Mouse (Mus musculus): Measurements from ENCODE around the gene Cabp4. TPM values are rescaled to one million over a fixed set of nuclear protein-coding genes. Genes with fewer than 3 reads are reported as not detected.
A peak's percentile ranks its signal among the peaks of the same experiment; 100 is the strongest.

Cabp4 gene
- polyA plus RNA-seq, 1 experiment from 2014 or later, result 0.12 TPM

GRCm38 (mm10) chr19:4149764-4150461, 6.1 kb upstream of the Cabp4 start:
- H3K4me2 ChIP-seq (ENCODE audit: low read depth, low read length), result peak overlapping the region; percentile 86
- peaks cover 15% of the 10 kb centered on the region for H3K4me1 ChIP-seq (ENCODE audit: control insufficient read depth, insufficient read depth, low read length)
- H3K9ac ChIP-seq (ENCODE audit: low read length), result peak overlapping the region; percentile 96
- no peak for ATAC-seq (ENCODE audit: insufficient read depth, low FRiP score)
- WGBS, result 92% methylated on average over 17 of the region's 17 CpGs
- H3K36me3 ChIP-seq (ENCODE audit: control insufficient read depth, insufficient read depth, low read length), result peaks cover 9% of the 10 kb centered on the region
- H3K9me3 ChIP-seq (replicated peaks; ENCODE audit: control insufficient read depth, low read length), result no peaks in the 10 kb centered on the region
- peak overlapping the region; percentile 87; the same call in 1 of the 2 replicates for H3K4me3 ChIP-seq (replicated peaks; ENCODE audit: low read length)
- H3K27ac ChIP-seq (ENCODE audit: low read length), result 0 out of 2 replicates have a peak overlapping the region, but pooled peaks have one; percentile 76
- H3K27me3 ChIP-seq (ENCODE audit: control insufficient read depth, insufficient read depth, low read length), result no peaks in the 10 kb centered on the region

- WGBS, result 82% methylated on average over 11 of the region's 11 CpGs
- Histone ChIP-seq H3K27ac (ENCODE audit: low read length) (peak overlapping the region; percentile 76), H3K4me2 (ENCODE audit: low read depth, low read length) (peak overlapping the region; percentile 86), H3K27me3 (ENCODE audit: control insufficient read depth, insufficient read depth, low read length) (no peaks in the 10 kb centered on the region), H3K36me3 (ENCODE audit: control insufficient read depth, insufficient read depth, low read length) (peaks cover 9% of the 10 kb centered on the region), H3K4me3 (replicated peaks; ENCODE audit: low read length) (peak overlapping the region; percentile 87), H3K9ac (ENCODE audit: low read length) (peak overlapping the region; percentile 96), H3K9me3 (replicated peaks; ENCODE audit: control insufficient read depth, low read length) (no peaks in the 10 kb centered on the region), H3K4me1 (ENCODE audit: control insufficient read depth, insufficient read depth, low read length) (peaks cover 15% of the 10 kb centered on the region)
- ATAC-seq (ENCODE audit: insufficient read depth, low FRiP score), result no peak
Observed at GRCm38 (mm10) chr19:4149283-4149682, 5.5 kb upstream of the Cabp4 start.

- peaks cover 15% of the 10 kb centered on the region for H3K4me1 ChIP-seq (ENCODE audit: control insufficient read depth, insufficient read depth, low read length)
- peak overlapping the region; percentile 87 for H3K4me3 ChIP-seq (replicated peaks; ENCODE audit: low read length)
- peak overlapping the region; percentile 96 for H3K9ac ChIP-seq (ENCODE audit: low read length)
- 2% methylated on average over 8 of the region's 8 CpGs for WGBS
- H3K36me3 ChIP-seq (ENCODE audit: control insufficient read depth, insufficient read depth, low read length), result peaks cover 9% of the 10 kb centered on the region
- no peaks in the 10 kb centered on the region for H3K27me3 ChIP-seq (ENCODE audit: control insufficient read depth, insufficient read depth, low read length)
- peak overlapping the region; percentile 76 for H3K27ac ChIP-seq (ENCODE audit: low read length)
- no peak; the same call in 1 of the 2 replicates for ATAC-seq (ENCODE audit: insufficient read depth, low FRiP score)
- H3K9me3 ChIP-seq (replicated peaks; ENCODE audit: control insufficient read depth, low read length), result no peaks in the 10 kb centered on the region
- peak overlapping the region; percentile 86 for H3K4me2 ChIP-seq (ENCODE audit: low read depth, low read length)
Observed at GRCm38 (mm10) chr19:4148819-4149218, 5.0 kb upstream of the Cabp4 start.

GRCm38 (mm10) chr19:4148491-4148806, 4.6 kb upstream of the Cabp4 start, which contains the start of gene Coro1b:
Coro1b (plus strand) TSS chr19:4148619.
- H3K4me2 ChIP-seq (ENCODE audit: low read depth, low read length), result peak within 1 kb of the TSS; percentile 86
- under 1% methylated on average over 33 of the region's 33 CpGs for WGBS

GRCm38 (mm10) chr19:4147782-4148490, 4.1 kb upstream of the Cabp4 start:
- 0 out of 2 replicates have a peak overlapping the region, but pooled peaks have one; percentile 36 for H3K27ac ChIP-seq (ENCODE audit: low read length)
- WGBS, result 37% methylated on average over 9 of the region's 9 CpGs
- peak overlapping the region; percentile 61 for H3K9ac ChIP-seq (ENCODE audit: low read length)
- H3K9me3 ChIP-seq (replicated peaks; ENCODE audit: control insufficient read depth, low read length), result no peaks in the 10 kb centered on the region
- H3K4me3 ChIP-seq (replicated peaks; ENCODE audit: low read length), result peak overlapping the region; percentile 87
- peak overlapping the region; percentile 86 for H3K4me2 ChIP-seq (ENCODE audit: low read depth, low read length)
- peaks cover 15% of the 10 kb centered on the region for H3K4me1 ChIP-seq (ENCODE audit: control insufficient read depth, insufficient read depth, low read length)
- no peak; the same call in 1 of the 2 replicates for ATAC-seq (ENCODE audit: insufficient read depth, low FRiP score)
- H3K36me3 ChIP-seq (ENCODE audit: control insufficient read depth, insufficient read depth, low read length), result peaks cover 9% of the 10 kb centered on the region
- no peaks in the 10 kb centered on the region for H3K27me3 ChIP-seq (ENCODE audit: control insufficient read depth, insufficient read depth, low read length)

More at GRCm38 (mm10) chr19:4148491-4148806, 4.6 kb upstream of the Cabp4 start, which contains the start of gene Coro1b:
- Histone ChIP-seq H3K4me3 (replicated peaks; ENCODE audit: low read length) (peak within 1 kb of the TSS; percentile 87), H3K9me3 (replicated peaks; ENCODE audit: control insufficient read depth, low read length) (no peaks in the 10 kb centered on the region), H3K27me3 (ENCODE audit: control insufficient read depth, insufficient read depth, low read length) (no peaks in the 10 kb centered on the region), H3K9ac (ENCODE audit: low read length) (peak within 1 kb of the TSS; percentile 96), H3K4me1 (ENCODE audit: control insufficient read depth, insufficient read depth, low read length) (peaks cover 15% of the 10 kb centered on the region), H3K27ac (ENCODE audit: low read length) (peak within 1 kb of the TSS; percentile 76), H3K36me3 (ENCODE audit: control insufficient read depth, insufficient read depth, low read length) (peaks cover 9% of the 10 kb centered on the region)
- ATAC-seq (ENCODE audit: insufficient read depth, low FRiP score), result peak; percentile 96

- ATAC-seq (ENCODE audit: insufficient read depth, low FRiP score), result no peak
- Histone ChIP-seq H3K9ac (ENCODE audit: low read length) (no peak overlapping the region), H3K27me3 (ENCODE audit: control insufficient read depth, insufficient read depth, low read length) (no peaks in the 10 kb centered on the region), H3K4me1 (ENCODE audit: control insufficient read depth, insufficient read depth, low read length) (peaks cover 15% of the 10 kb centered on the region), H3K27ac (ENCODE audit: low read length) (no peak overlapping the region), H3K36me3 (ENCODE audit: control insufficient read depth, insufficient read depth, low read length) (peaks cover 9% of the 10 kb centered on the region), H3K4me3 (replicated peaks; ENCODE audit: low read length) (no peak overlapping the region), H3K4me2 (ENCODE audit: low read depth, low read length) (no peak overlapping the region), H3K9me3 (replicated peaks; ENCODE audit: control insufficient read depth, low read length) (no peaks in the 10 kb centered on the region)
- 63% methylated on average over 3 of the region's 3 CpGs for WGBS
Observed at GRCm38 (mm10) chr19:4147022-4147405, 3.2 kb upstream of the Cabp4 start.

- WGBS, result 66% methylated on average over 12 of the region's 12 CpGs
- Histone ChIP-seq H3K27me3 (ENCODE audit: control insufficient read depth, insufficient read depth, low read length) (no peaks in the 10 kb centered on the region), H3K9ac (ENCODE audit: low read length) (no peak overlapping the region), H3K4me3 (replicated peaks; ENCODE audit: low read length) (no peak overlapping the region), H3K9me3 (replicated peaks; ENCODE audit: control insufficient read depth, low read length) (no peaks in the 10 kb centered on the region), H3K4me1 (ENCODE audit: control insufficient read depth, insufficient read depth, low read length) (peaks cover 15% of the 10 kb centered on the region), H3K36me3 (ENCODE audit: control insufficient read depth, insufficient read depth, low read length) (peaks cover 9% of the 10 kb centered on the region), H3K27ac (ENCODE audit: low read length) (no peak overlapping the region), H3K4me2 (ENCODE audit: low read depth, low read length) (no peak overlapping the region)
- no peak for ATAC-seq (ENCODE audit: insufficient read depth, low FRiP score)
Observed at GRCm38 (mm10) chr19:4146366-4147021, 2.7 kb upstream of the Cabp4 start.

- Histone ChIP-seq H3K4me2 (ENCODE audit: low read depth, low read length) (no peak overlapping the region), H3K36me3 (ENCODE audit: control insufficient read depth, insufficient read depth, low read length) (peaks cover 4% of the 10 kb centered on the region; the same call in 1 of the 2 replicates), H3K27me3 (ENCODE audit: control insufficient read depth, insufficient read depth, low read length) (no peaks in the 10 kb centered on the region), H3K4me3 (replicated peaks; ENCODE audit: low read length) (no peak overlapping the region), H3K27ac (ENCODE audit: low read length) (no peak overlapping the region), H3K9me3 (replicated peaks; ENCODE audit: control insufficient read depth, low read length) (no peaks in the 10 kb centered on the region), H3K9ac (ENCODE audit: low read length) (no peak overlapping the region), H3K4me1 (ENCODE audit: control insufficient read depth, insufficient read depth, low read length) (peaks cover 15% of the 10 kb centered on the region)
- 90% methylated on average over 5 of the region's 5 CpGs for WGBS
- no peak for ATAC-seq (ENCODE audit: insufficient read depth, low FRiP score)
Observed at GRCm38 (mm10) chr19:4145936-4146335, 2.1 kb upstream of the Cabp4 start.

Measured in stomach, embryonic 16.5 days (tissue).